Mouse (Mus musculus) heart, embryonic 11.5 days (tissue): ENCODE results near the gene Top1. TPM values are rescaled to one million over a fixed set of nuclear protein-coding genes. Genes with fewer than 3 reads are reported as not detected.

Source experiments
- ATAC-seq: fragments of 200-750 bp; cut with Nextera tagmentation; replicated peaks from 2 replicates; pipeline ENCODE4 v1.8.0; 2017; ENCODE audit warnings: moderate library complexity; ENCODE audit not compliant: insufficient number of reproducible peaks, low FRiP score, low TSS enrichment
- H3K27ac ChIP-seq: fragments of 300-500 bp; sonication (generic); 2 replicates; pipeline ENCODE4 v1.5.1; 2014; ENCODE audit warnings: mild to moderate bottlenecking, low read depth, low read length
- H3K27me3 ChIP-seq: fragments of 300-500 bp; sonication (generic); 2 replicates; pipeline ENCODE4 v1.6.1; 2014; ENCODE audit warnings: mild to moderate bottlenecking, low read length, mixed read lengths; ENCODE audit not compliant: control insufficient read depth, insufficient read depth
- H3K36me3 ChIP-seq: fragments of 300-500 bp; sonication (generic); 2 replicates; pipeline ENCODE4 v1.6.1; 2014; ENCODE audit warnings: mild to moderate bottlenecking, low read length, moderate library complexity, mixed read lengths; ENCODE audit not compliant: control insufficient read depth, insufficient read depth
- H3K4me1 ChIP-seq: fragments of 300-500 bp; sonication (generic); 2 replicates; pipeline ENCODE4 v1.6.1; 2014; ENCODE audit warnings: low read length; ENCODE audit not compliant: control insufficient read depth, insufficient read depth
- H3K4me2 ChIP-seq: fragments of 300-500 bp; sonication (generic); 2 replicates; pipeline ENCODE4 v1.6.1; 2014; ENCODE audit warnings: mild to moderate bottlenecking, moderate library complexity
- H3K4me3 ChIP-seq: fragments of 300-500 bp; sonication (generic); 2 replicates; pipeline ENCODE4 v1.5.1; 2014; ENCODE audit warnings: low read depth, low read length
- H3K9ac ChIP-seq: fragments of 300-500 bp; sonication (generic); 2 replicates; pipeline ENCODE4 v1.6.1; 2014; ENCODE audit warnings: mild to moderate bottlenecking, low read depth, low read length, moderate library complexity
- H3K9me3 ChIP-seq: fragments of 300-500 bp; sonication (generic); replicated peaks from 2 replicates; pipeline ENCODE4 v1.6.1; 2016; ENCODE audit warnings: low read length; ENCODE audit not compliant: control insufficient read depth
- WGBS: fragments of 180-500 bp; shearing (Covaris S2); extraction: QIAGEN DNeasy Blood & Tissue Kit; methylation state at CpG from one replicate; pipeline ENCODE4 v1.1.7; 2014; ENCODE audit not compliant: insufficient replicate concordance; 5-methylcytosine and 5-hydroxymethylcytosine counted together
- polyA plus RNA-seq: library from polyadenylated mRNA; unstranded; fragments of >200 nt; fragmentation: Nextera tagmentation; extraction: Ambion mirVana; gene quantifications from 2 replicates; pipeline ENCODE4 v1.2.1, GENCODE M21; 2014

The Top1 gene
- polyA plus RNA-seq, 1 experiment from 2014 or later, result 65.4 TPM

DNA sequence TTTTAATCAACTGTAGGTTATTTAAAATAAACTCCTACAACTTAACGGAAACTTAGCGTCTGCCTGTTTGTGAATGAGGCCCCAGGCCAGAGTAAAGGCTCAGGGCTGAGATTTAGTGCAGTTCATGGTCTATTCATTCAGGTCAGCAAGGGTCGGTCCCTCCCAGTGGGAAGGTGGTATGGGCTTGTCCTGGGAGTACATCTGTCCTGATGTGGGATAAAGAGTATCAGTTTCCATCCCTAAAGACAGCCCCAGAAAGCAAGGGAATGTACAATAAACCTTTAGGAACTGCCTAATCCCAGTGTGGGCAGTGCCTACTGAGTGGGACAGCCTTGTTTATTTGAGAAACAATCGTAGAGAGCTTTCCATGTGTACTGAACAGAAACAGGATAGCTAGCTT, 77.0 kb downstream of the Top1 start:
- H3K36me3 ChIP-seq, result peaks cover 34% of the 10 kb centered on the region
- 86% methylated on average over 4 of the region's 4 CpGs for WGBS

DNA sequence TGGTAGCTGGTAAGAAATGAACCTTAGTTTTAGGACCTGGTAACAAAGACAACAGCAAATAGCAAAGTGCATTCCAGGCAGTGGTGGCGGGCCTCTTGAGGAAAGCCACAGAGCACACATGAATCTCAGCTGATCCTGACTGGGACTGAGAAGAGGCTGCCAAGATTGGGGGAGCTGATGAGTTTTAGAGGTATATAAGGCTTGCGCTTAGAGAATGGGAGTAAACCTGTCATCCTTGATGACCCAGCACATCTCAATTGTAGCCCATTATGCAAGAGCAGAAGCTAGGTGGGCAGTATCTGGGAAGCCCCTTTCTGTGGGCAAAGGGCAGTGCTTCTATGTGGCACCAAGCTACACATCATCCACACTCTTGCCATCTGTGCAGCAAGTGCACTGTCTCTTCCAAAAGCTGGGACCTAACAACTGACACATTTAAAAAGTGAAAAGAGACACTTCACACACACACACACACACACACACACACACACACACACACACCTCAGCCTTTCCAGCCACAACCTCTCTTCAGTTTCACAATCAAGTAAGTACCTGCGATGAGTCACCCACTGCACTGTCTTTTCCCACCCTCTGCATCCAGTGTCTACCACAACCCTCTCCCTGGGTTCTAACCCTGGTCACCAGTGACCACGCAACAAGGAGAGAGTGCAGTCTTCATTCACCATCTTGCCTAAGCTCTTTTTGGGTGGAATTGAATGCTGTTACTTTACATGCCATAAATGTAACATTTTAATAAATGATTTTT, 78.1 kb downstream of the Top1 start:
- peaks cover 27% of the 10 kb centered on the region for H3K36me3 ChIP-seq
- H3K4me2 ChIP-seq, result no peak overlapping the region
- no peaks in the 10 kb centered on the region for H3K27me3 ChIP-seq
- H3K9ac ChIP-seq, result no peak overlapping the region
- no peak overlapping the region for H3K27ac ChIP-seq
- no peaks in the 10 kb centered on the region for H3K9me3 ChIP-seq
- ATAC-seq, result no peak
- no peak overlapping the region for H3K4me3 ChIP-seq
- 91% methylated on average over 4 of the region's 4 CpGs for WGBS
- H3K4me1 ChIP-seq, result no peaks in the 10 kb centered on the region

More for the DNA sequence above, 77.0 kb downstream of the Top1 start:
- ATAC-seq, result no peak
- no peak overlapping the region for H3K9ac ChIP-seq
- no peaks in the 10 kb centered on the region for H3K4me1 ChIP-seq
- H3K9me3 ChIP-seq, result no peaks in the 10 kb centered on the region
- H3K4me2 ChIP-seq, result no peak overlapping the region
- H3K4me3 ChIP-seq, result no peak overlapping the region
- H3K27ac ChIP-seq, result no peak overlapping the region
- H3K27me3 ChIP-seq, result no peaks in the 10 kb centered on the region

DNA sequence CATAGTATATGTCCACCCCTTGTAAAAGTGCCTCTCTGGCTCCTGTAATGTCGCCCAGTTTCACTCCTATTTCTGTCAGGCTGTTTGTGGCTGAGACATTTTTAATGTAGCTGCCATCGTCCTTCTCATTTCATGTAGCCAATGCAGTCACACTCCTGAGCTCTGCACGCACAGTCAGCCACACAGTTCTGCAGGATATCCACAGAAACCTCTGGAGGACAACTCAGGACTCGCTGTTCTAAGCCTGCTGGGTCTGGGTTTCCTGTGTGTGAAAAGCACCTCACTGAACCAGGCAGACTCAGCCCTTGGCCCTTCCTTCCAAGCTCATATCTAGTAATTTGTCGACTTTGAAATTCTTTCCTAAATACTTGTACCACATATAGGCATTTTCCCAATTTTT, 78.8 kb downstream of the Top1 start:
- Histone ChIP-seq H3K4me2 (no peak overlapping the region), H3K27me3 (no peaks in the 10 kb centered on the region), H3K27ac (no peak overlapping the region), H3K9ac (no peak overlapping the region), H3K4me1 (no peaks in the 10 kb centered on the region), H3K36me3 (peaks cover 23% of the 10 kb centered on the region), H3K9me3 (no peaks in the 10 kb centered on the region), H3K4me3 (no peak overlapping the region)
- WGBS, result 91% methylated on average over 5 of the region's 5 CpGs
- ATAC-seq, result no peak

DNA sequence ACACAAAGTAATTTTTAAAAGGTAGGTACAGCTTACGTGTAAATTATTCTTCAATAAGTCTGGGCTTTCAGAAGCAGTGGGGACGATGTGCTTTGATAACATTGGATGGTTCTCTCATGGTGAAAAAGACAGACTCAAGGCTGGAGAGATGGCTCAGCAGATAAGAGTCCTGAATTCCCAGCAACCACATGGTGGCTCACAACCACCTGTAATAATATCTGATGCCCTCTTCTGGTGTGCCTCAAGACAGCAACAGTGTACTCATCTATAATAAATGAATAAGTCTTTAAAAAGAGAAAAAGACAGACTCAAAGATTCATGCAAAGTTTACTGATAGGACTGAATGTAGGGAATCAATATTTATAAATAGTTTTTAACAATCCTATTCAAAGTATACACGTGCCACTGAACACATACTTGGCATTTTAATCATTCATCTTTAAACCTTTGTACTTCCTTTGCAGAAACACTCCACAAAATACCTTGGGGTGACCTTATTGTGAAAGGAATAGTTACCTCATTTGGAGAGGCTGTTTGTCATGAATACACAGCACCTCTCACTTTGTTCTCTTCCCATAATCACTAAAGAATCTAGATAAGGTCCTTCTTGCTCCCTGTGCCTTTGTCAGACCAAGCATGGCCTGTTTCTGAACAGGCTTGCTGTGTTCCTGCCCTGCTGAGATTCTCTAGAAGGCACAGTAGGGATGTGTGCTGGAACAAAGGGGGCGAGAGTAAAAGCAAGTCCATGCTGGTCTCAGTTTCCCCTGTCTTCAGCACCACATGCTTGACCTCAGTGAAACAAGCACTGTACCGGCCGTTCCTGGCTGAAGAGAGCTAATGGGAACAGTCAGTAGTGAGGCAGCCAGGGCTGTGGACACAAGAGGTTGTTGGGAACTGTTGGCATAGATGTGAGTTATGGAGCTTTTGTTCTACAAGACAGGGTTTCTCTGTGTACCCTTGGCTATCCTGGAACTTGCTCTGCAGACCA, 80.5 kb downstream of the Top1 start:
- peaks cover 7% of the 10 kb centered on the region for H3K4me1 ChIP-seq
- H3K9ac ChIP-seq, result no peak overlapping the region
- no peak overlapping the region for H3K27ac ChIP-seq
- WGBS, result 82% methylated on average over 6 of the region's 6 CpGs
- peaks cover 12% of the 10 kb centered on the region; the same call in 1 of the 2 replicates for H3K36me3 ChIP-seq
- H3K4me3 ChIP-seq, result no peak overlapping the region
- no peaks in the 10 kb centered on the region for H3K9me3 ChIP-seq
- no peaks in the 10 kb centered on the region for H3K27me3 ChIP-seq
- no peak for ATAC-seq
- no peak overlapping the region for H3K4me2 ChIP-seq

DNA sequence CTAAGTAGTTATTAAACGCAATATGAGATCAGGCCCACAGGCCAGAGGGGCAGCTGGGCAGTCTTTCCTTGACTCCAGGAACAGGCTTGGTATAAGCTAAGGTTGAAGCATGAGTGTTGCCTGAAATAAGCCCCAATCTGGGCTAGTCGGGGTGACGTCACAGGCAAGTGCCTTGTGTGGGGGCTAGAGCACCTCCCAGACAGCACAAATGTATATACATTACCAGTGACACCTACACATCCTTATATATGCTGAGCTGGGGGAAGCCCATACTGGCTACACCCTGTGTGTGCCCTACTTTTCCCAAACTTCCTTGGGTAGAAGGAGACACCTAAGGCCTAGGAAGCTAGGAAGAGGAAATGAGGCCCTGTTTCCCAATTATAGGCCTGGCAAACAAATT, 83.3 kb downstream of the Top1 start:
- Histone ChIP-seq H3K27me3 (no peaks in the 10 kb centered on the region), H3K9ac (no peak overlapping the region), H3K4me2 (no peak overlapping the region), H3K4me3 (no peak overlapping the region), H3K36me3 (0 out of 2 replicates have a peak, but pooled peaks cover 2% of the 10 kb centered on the region), H3K4me1 (peaks cover 24% of the 10 kb centered on the region), H3K27ac (no peak overlapping the region), H3K9me3 (no peaks in the 10 kb centered on the region)
- no peak for ATAC-seq
- whole genome bisulfite sequencing, result 83% methylated on average over 3 of the region's 3 CpGs

DNA sequence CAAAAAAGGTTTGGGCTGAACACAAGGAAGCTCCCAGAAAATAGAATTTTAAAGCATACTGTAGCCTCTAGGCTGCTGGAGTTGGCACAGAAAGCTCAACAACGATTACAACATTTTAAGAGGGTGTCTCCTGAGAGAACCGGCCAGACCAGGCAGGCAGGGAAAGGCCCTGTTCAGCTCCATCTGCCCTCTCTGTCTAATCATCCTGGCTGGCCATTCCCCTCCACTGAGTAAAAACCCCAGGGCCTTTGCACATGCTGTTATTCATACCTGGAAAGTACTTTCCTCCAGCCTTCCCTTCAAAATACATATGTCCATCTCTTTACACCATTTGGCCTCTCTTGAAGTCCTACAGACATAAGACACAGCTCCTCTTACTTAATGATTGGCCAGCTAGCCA, 83.7 kb downstream of the Top1 start:
- Histone ChIP-seq H3K27ac (no peak overlapping the region), H3K4me2 (0 out of 2 replicates have a peak overlapping the region, but pooled peaks have one; percentile 16), H3K27me3 (no peaks in the 10 kb centered on the region), H3K36me3 (no peaks in the 10 kb centered on the region), H3K4me3 (no peak overlapping the region), H3K9me3 (no peaks in the 10 kb centered on the region), H3K9ac (no peak overlapping the region), H3K4me1 (peaks cover 28% of the 10 kb centered on the region)
- ATAC-seq, result no peak
- 84% methylated on average over 2 of the region's 2 CpGs for WGBS

DNA sequence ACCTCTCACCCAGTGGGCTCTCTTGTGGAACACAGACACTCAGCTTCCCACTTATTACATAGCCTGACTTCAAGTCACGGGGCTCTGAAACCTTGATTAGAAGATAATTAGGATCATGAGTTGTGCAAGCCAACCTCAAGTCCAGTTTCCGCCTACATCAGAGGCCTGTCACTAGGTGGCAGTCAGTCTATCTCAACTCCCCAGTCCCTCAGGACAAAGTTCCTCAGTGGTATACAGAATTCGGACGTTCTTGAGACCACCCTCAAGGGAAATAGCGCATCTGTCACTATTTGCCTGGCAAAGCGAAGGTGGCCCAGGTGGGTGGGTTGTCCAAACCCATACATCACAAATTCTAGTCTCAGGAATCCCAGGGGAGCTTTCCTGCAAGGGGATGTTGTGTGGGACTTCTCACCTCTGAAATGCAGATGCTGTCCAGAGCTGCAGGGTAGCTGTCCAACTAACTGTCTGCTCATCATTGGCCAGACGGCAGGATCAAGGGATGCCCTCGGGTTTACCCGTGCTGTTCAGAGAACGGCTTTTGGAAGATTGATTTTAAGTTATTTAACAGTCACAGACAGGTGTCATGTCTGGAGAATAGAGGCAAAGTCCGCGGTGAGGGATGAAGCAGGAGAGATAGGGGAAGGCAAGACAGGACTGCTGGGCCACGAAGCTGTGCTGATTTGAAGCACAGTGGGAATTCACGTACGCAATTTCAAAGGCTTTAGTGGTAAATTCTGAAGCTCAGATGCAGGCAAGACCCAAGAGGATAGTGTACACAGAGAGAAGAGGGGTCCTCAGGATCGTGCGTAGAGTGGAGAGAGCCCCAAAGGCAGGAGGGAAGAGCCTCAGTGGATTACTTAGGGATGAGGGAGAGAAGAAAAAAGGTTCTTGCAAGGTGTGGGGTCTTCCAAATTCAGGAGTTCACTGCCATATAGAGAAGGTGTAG, 84.4 kb downstream of the Top1 start:
- peak overlapping the region; percentile 95 for H3K4me3 ChIP-seq
- 27% methylated on average over 17 of the region's 17 CpGs for WGBS
- H3K36me3 ChIP-seq, result no peaks in the 10 kb centered on the region
- peak overlapping the region; percentile 97 for H3K4me2 ChIP-seq
- H3K27ac ChIP-seq, result no peak overlapping the region
- peak overlapping the region; percentile 99 for H3K9ac ChIP-seq
- peaks cover 33% of the 10 kb centered on the region for H3K4me1 ChIP-seq
- no peak for ATAC-seq
- H3K9me3 ChIP-seq, result no peaks in the 10 kb centered on the region
- H3K27me3 ChIP-seq, result no peaks in the 10 kb centered on the region

DNA sequence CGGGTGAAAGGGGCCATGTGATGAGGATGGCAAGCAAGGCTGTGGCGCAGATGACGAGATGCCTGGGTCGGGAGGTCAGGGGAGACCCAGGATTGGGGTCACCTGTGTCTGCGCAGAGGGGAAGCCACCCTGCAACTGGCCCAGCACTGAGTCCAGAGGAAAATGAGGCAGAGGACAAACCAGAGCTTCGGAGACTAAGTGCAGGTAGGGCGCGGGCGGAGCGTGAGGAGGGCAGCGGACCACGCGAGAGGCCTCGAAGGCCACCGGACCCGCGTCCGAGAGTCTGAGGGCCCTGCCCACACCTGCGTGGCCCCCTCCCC, 85.1 kb downstream of the Top1 start:
- Histone ChIP-seq H3K9ac (peak overlapping the region; percentile 99), H3K9me3 (no peaks in the 10 kb centered on the region), H3K4me3 (peak overlapping the region; percentile 95), H3K4me1 (peaks cover 36% of the 10 kb centered on the region), H3K36me3 (no peaks in the 10 kb centered on the region), H3K27me3 (no peaks in the 10 kb centered on the region), H3K27ac (no peak overlapping the region), H3K4me2 (peak overlapping the region; percentile 97)
- WGBS, result 5% methylated on average over 19 of the region's 19 CpGs
- peak; percentile 22; the same call in 1 of the 2 replicates for ATAC-seq
